Mouse (Mus musculus) lung, adult 2 months (tissue): ENCODE data around the gene Trim47. TPM values are rescaled to one million over a fixed set of nuclear protein-coding genes. Genes with fewer than 3 reads are reported as not detected.
A peak's percentile ranks its signal among the peaks of the same experiment; 100 is the strongest.
"Not testable (repeated sequence)": the region's sequence is repeated elsewhere in the genome, so short reads cannot be mapped to it uniquely, and the experiment has no call there.

Experiments
- DNase-seq: peaks from one replicate; pipeline ENCODE4 v3.0.0; 2022
- H3K4me1 ChIP-seq: fragments of 200-500 bp; 2 replicates; pipeline ENCODE4 v1.6.1; 2011; ENCODE audit warnings: low read length; ENCODE audit not compliant: control insufficient read depth, insufficient read depth
- H3K4me3 ChIP-seq: fragments of 200-500 bp; replicated peaks from 2 replicates; pipeline ENCODE3; 2011; ENCODE audit warnings: low read depth, mild to moderate bottlenecking, control low read depth, low read length; ENCODE audit errors: extremely low read depth
- CTCF ChIP-seq: fragments of 200-500 bp; IDR thresholded peaks from 2 replicates; pipeline ENCODE4 v1.5.1; 2011; ENCODE audit warnings: mild to moderate bottlenecking, low read length, control low read depth; ENCODE audit not compliant: insufficient read depth
- POLR2A ChIP-seq: fragments of 200-500 bp; IDR thresholded peaks from 2 replicates; pipeline ENCODE4 v1.6.1; 2011; ENCODE audit warnings: low read depth, mild to moderate bottlenecking, control low read depth, low read length, borderline replicate concordance; ENCODE audit errors: extremely low read depth
- WGBS: fragments of 180-500 bp; shearing (Covaris S2); methylation state at CpG from one replicate; pipeline ENCODE4 v1.1.7; 2018; 5-methylcytosine and 5-hydroxymethylcytosine counted together
- polyA plus RNA-seq: library from polyadenylated mRNA; depleted of rRNA; stranded (reverse); fragments of >200 nt; gene quantifications from 2 replicates; pipeline ENCODE4 v1.2.3, GENCODE M21; 2012

Trim47 gene
- polyA plus RNA-seq, 1 experiment = 44.6 TPM

- WGBS = 36% methylated on average over 3 of the region's 4 CpGs
- DNase-seq = no peak
- TF ChIP-seq CTCF (no peak), POLR2A (no peak)
- Histone ChIP-seq H3K4me1 (peaks cover 24% of the 10 kb centered on the region), H3K4me3 (no peak overlapping the region)
Observed at GRCm38 (mm10) chr11:116102472-116102871, 24.5 kb downstream of the Trim47 start.

- WGBS = 24% methylated on average over 11 of the region's 11 CpGs
- TF ChIP-seq CTCF = no peak
- TF ChIP-seq POLR2A = 0 out of 2 replicates have a peak, but pooled peaks have one; percentile 7
- Histone ChIP-seq H3K4me1 (peaks cover 24% of the 10 kb centered on the region), H3K4me3 (no peak overlapping the region)
- no peak for DNase-seq
Observed at GRCm38 (mm10) chr11:116101931-116102381, 25.1 kb downstream of the Trim47 start.

- 79% methylated on average over 7 of the region's 7 CpGs for WGBS
- peaks cover 24% of the 10 kb centered on the region for H3K4me1 ChIP-seq
Observed at GRCm38 (mm10) chr11:116100839-116101238, 26.2 kb downstream of the Trim47 start.

GRCm38 (mm10) chr11:116100385-116100784 is 26.6 kb downstream of the Trim47 start:
- Histone ChIP-seq H3K4me1 (peaks cover 24% of the 10 kb centered on the region), H3K4me3 (no peak overlapping the region)
- TF ChIP-seq CTCF (no peak), POLR2A (no peak)
- DNase-seq = no peak
- 43% methylated on average over 6 of the region's 6 CpGs for WGBS

More at GRCm38 (mm10) chr11:116100839-116101238, 26.2 kb downstream of the Trim47 start:
- no peak for TF ChIP-seq CTCF
- no peak for TF ChIP-seq POLR2A
- no peak for DNase-seq
- H3K4me3 ChIP-seq = no peak overlapping the region

GRCm38 (mm10) chr11:116099462-116099861 is 27.5 kb downstream of the Trim47 start:
- H3K4me1 ChIP-seq = peaks cover 22% of the 10 kb centered on the region
- TF ChIP-seq POLR2A = no peak
- TF ChIP-seq CTCF = no peak
- DNase-seq = no peak
- WGBS = 85% methylated on average over 6 of the region's 6 CpGs
- H3K4me3 ChIP-seq = no peak overlapping the region

GRCm38 (mm10) chr11:116098711-116099460 is 28.1 kb downstream of the Trim47 start:
- Histone ChIP-seq H3K4me1 (peaks cover 21% of the 10 kb centered on the region), H3K4me3 (no peak overlapping the region)
- WGBS = 53% methylated on average over 14 of the region's 14 CpGs
- no peak for TF ChIP-seq POLR2A
- no peak for DNase-seq

DNA sequence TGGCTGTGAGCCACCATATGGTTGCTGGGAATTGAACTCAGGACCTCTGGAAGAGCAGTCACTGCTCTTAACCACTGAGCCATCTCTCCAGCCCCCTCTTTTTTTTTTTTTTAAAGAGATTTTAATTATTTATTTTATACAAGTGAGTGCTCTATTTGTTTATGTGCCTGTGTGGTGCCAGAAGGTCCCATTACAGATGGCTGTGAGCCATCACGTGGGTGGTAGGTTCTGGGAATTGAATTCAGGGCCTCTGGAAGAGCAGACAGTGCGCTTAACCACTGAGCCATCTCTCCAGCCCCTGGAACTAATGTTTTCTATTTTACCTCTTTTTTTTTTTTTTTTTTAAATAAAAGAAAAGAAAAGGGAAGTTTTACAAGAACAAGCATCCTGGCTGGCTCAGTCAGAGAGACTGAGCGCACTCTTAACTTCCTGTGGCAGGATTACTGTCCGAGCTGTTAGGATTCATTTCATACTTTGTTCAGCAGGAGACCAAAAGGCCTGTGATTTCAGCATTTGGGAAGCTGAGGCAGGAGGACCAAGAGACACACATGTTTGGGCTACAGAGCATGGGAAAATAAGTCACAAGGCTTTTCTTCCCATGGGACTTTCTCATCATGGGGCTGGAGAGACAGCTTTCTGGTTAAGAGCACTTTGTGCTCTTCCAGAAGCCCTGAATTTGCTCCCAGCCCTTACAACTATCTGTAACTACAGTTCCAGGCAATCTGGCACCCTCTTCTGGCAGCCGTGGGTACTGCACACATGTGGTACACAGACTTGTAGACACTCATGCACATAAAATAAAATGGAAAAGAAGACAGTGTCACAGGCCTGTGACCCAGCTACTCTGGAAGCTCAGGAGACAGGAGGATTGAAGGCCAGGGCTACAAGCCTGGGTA is 30.5 kb downstream of the Trim47 start:
- TF ChIP-seq CTCF (peak; percentile 54), POLR2A (no peak)
- WGBS = 75% methylated on average over 5 of the region's 5 CpGs

DNA sequence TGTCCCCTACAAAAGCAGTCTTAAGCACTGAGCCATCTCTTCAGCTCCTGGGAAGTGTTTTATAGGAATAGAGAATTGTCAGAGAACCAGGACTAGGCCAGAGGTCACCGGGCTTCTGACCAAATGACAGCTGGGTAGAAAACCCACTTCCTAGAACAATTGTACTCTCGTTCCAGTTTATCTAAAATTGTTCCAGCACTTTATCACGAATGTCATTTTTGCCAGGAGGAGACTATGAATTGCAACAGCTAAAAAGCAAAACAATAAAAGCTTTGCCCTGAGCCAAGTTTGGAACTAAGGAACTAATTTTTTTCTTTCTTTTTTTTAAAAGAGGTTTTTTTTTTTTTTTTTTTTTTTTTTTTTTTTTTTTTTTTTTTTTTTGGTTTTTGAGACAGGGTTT is 31.4 kb downstream of the Trim47 start:
- no peak for DNase-seq
- Histone ChIP-seq H3K4me1 (peaks cover 16% of the 10 kb centered on the region), H3K4me3 (no peak overlapping the region)
- TF ChIP-seq CTCF = no peak
- no peak for TF ChIP-seq POLR2A
- 32% methylated on average over 3 of the region's 3 CpGs for WGBS

More for the DNA sequence above, 30.5 kb downstream of the Trim47 start:
- no peak overlapping the region for H3K4me3 ChIP-seq
- H3K4me1 ChIP-seq = peaks cover 21% of the 10 kb centered on the region
- peak; percentile 7 for DNase-seq

GRCm38 (mm10) chr11:116093771-116094565 is 33.0 kb downstream of the Trim47 start:
- WGBS = 21% methylated on average over 16 of the region's 16 CpGs
- peaks cover 10% of the 10 kb centered on the region for H3K4me1 ChIP-seq
- TF ChIP-seq CTCF (no peak), POLR2A (no peak)
- no peak for DNase-seq
- peak overlapping the region; percentile 1 for H3K4me3 ChIP-seq

GRCm38 (mm10) chr11:116092959-116093358 is 34.1 kb downstream of the Trim47 start:
- H3K4me3 ChIP-seq, H3K4me1 ChIP-seq, DNase-seq: not testable (repeated sequence)
- WGBS = 87% methylated on average over 6 of the region's 6 CpGs
